Mouse (Mus musculus) hindbrain, embryonic 10.5 days (tissue): ENCODE results near the gene Lrrc15. TPM values are rescaled to one million over a fixed set of nuclear protein-coding genes. Genes with fewer than 3 reads are reported as not detected.

Source experiments
- DNase-seq: peaks from one replicate; pipeline ENCODE4 v3.0.0-alpha.2; 2017; ENCODE audit warnings: low spot score
- H3K27ac ChIP-seq: fragments of 300-500 bp; sonication (generic); 2 replicates; pipeline ENCODE4 v1.5.1; 2016; ENCODE audit warnings: mild to moderate bottlenecking, moderate library complexity
- H3K27me3 ChIP-seq: fragments of 300-500 bp; sonication (generic); 2 replicates; pipeline ENCODE4 v1.6.1; 2016; ENCODE audit warnings: mild to moderate bottlenecking; ENCODE audit not compliant: poor library complexity, insufficient read depth, severe bottlenecking
- H3K36me3 ChIP-seq: fragments of 300-500 bp; sonication (generic); 2 replicates; pipeline ENCODE4 v1.6.1; 2016; ENCODE audit warnings: mild to moderate bottlenecking, moderate library complexity
- H3K4me1 ChIP-seq: fragments of 300-500 bp; sonication (generic); replicated peaks from 2 replicates; pipeline ENCODE4 v1.6.1; 2016; ENCODE audit warnings: mild to moderate bottlenecking
- H3K4me3 ChIP-seq: fragments of 300-500 bp; sonication (generic); 2 replicates; pipeline ENCODE4 v1.5.1; 2016; ENCODE audit warnings: mild to moderate bottlenecking, moderate library complexity
- H3K9me3 ChIP-seq: fragments of 300-500 bp; sonication (generic); 2 replicates; pipeline ENCODE4 v1.6.1; 2016; ENCODE audit warnings: mild to moderate bottlenecking, moderate library complexity
- WGBS: fragments of 180-500 bp; shearing (Covaris S2); methylation state at CpG from one replicate; pipeline ENCODE4 v1.1.7; 2016; 5-methylcytosine and 5-hydroxymethylcytosine counted together
- polyA plus RNA-seq: library from polyadenylated mRNA; unstranded; fragments of >200 nt; fragmentation: Nextera tagmentation; extraction: Ambion mirVana; gene quantifications from 2 replicates; pipeline ENCODE4 v1.2.1, GENCODE M21; 2016

The Lrrc15 gene
- polyA plus RNA-seq, 1 experiment from 2014 or later: 1.2 TPM

GRCm38 (mm10) chr16:30253900-30254299, 29.2 kb downstream of the Lrrc15 start:
- no peak for DNase-seq
- Histone ChIP-seq H3K27ac (no peak overlapping the region), H3K27me3 (peaks cover 56% of the 10 kb centered on the region), H3K4me1 (peaks cover 2% of the 10 kb centered on the region; the same call in 1 of the 2 replicates), H3K4me3 (no peak overlapping the region), H3K36me3 (no peaks in the 10 kb centered on the region), H3K9me3 (no peaks in the 10 kb centered on the region)
- WGBS: 80% methylated on average over 9 of the region's 9 CpGs

GRCm38 (mm10) chr16:30253374-30253773, 29.7 kb downstream of the Lrrc15 start:
- H3K9me3 ChIP-seq: no peaks in the 10 kb centered on the region
- H3K4me3 ChIP-seq: no peak overlapping the region
- no peak for DNase-seq
- no peak overlapping the region for H3K27ac ChIP-seq
- H3K27me3 ChIP-seq: peaks cover 60% of the 10 kb centered on the region
- peaks cover 2% of the 10 kb centered on the region; the same call in 1 of the 2 replicates for H3K4me1 ChIP-seq
- 89% methylated on average over 4 of the region's 4 CpGs for WGBS
- no peaks in the 10 kb centered on the region for H3K36me3 ChIP-seq

- Histone ChIP-seq H3K27me3 (peaks cover 54% of the 10 kb centered on the region), H3K36me3 (no peaks in the 10 kb centered on the region), H3K4me1 (peaks cover 2% of the 10 kb centered on the region; the same call in 1 of the 2 replicates), H3K9me3 (no peaks in the 10 kb centered on the region), H3K4me3 (peak overlapping the region; percentile 23; the same call in 1 of the 2 replicates), H3K27ac (no peak overlapping the region)
- DNase-seq: peak; percentile 83
- WGBS: 3% methylated on average over 21 of the region's 21 CpGs
Observed at GRCm38 (mm10) chr16:30252003-30252418, 31.0 kb downstream of the Lrrc15 start.

GRCm38 (mm10) chr16:30244037-30244700, 38.9 kb downstream of the Lrrc15 start:
- 71% methylated on average over 12 of the region's 12 CpGs for WGBS
- no peak overlapping the region for H3K27ac ChIP-seq

GRCm38 (mm10) chr16:30241623-30242022, 41.4 kb downstream of the Lrrc15 start:
- no peak for DNase-seq
- no peaks in the 10 kb centered on the region for H3K9me3 ChIP-seq
- no peak overlapping the region for H3K4me3 ChIP-seq
- no peaks in the 10 kb centered on the region for H3K36me3 ChIP-seq
- peaks cover 62% of the 10 kb centered on the region for H3K27me3 ChIP-seq
- no peak overlapping the region for H3K27ac ChIP-seq
- H3K4me1 ChIP-seq: peaks cover 22% of the 10 kb centered on the region
- 30% methylated on average over 2 of the region's 2 CpGs for WGBS

More at GRCm38 (mm10) chr16:30244037-30244700, 38.9 kb downstream of the Lrrc15 start:
- no peak for DNase-seq
- Histone ChIP-seq H3K27me3 (peaks cover 43% of the 10 kb centered on the region), H3K9me3 (no peaks in the 10 kb centered on the region), H3K36me3 (no peaks in the 10 kb centered on the region), H3K4me3 (no peak overlapping the region), H3K4me1 (peaks cover 16% of the 10 kb centered on the region)

- peaks cover 44% of the 10 kb centered on the region for H3K4me1 ChIP-seq
- H3K27me3 ChIP-seq: peaks cover 91% of the 10 kb centered on the region
- WGBS: 74% methylated on average over 6 of the region's 6 CpGs
Observed at GRCm38 (mm10) chr16:30238791-30239190, 44.3 kb downstream of the Lrrc15 start.

GRCm38 (mm10) chr16:30236091-30236699, 46.9 kb downstream of the Lrrc15 start:
- Histone ChIP-seq H3K36me3 (no peaks in the 10 kb centered on the region), H3K4me1 (peaks cover 43% of the 10 kb centered on the region), H3K27ac (peak overlapping the region; percentile 75), H3K27me3 (peaks cover 100% of the 10 kb centered on the region), H3K4me3 (peak overlapping the region; percentile 52), H3K9me3 (no peaks in the 10 kb centered on the region)
- peak; percentile 88 for DNase-seq
- 3% methylated on average over 33 of the region's 33 CpGs for WGBS

More at GRCm38 (mm10) chr16:30238791-30239190, 44.3 kb downstream of the Lrrc15 start:
- Histone ChIP-seq H3K9me3 (no peaks in the 10 kb centered on the region), H3K36me3 (no peaks in the 10 kb centered on the region), H3K27ac (no peak overlapping the region), H3K4me3 (no peak overlapping the region)
- DNase-seq: no peak

- Histone ChIP-seq H3K9me3 (no peaks in the 10 kb centered on the region), H3K4me1 (peaks cover 43% of the 10 kb centered on the region), H3K36me3 (no peaks in the 10 kb centered on the region), H3K27me3 (peaks cover 100% of the 10 kb centered on the region), H3K27ac (no peak overlapping the region), H3K4me3 (no peak overlapping the region)
- 55% methylated on average over 2 of the region's 2 CpGs for WGBS
- DNase-seq: no peak
Observed at GRCm38 (mm10) chr16:30235577-30235976, 47.5 kb downstream of the Lrrc15 start.

- H3K4me3 ChIP-seq: no peak overlapping the region
- H3K9me3 ChIP-seq: no peaks in the 10 kb centered on the region
- H3K36me3 ChIP-seq: no peaks in the 10 kb centered on the region
- WGBS: 58% methylated on average over 12 of the region's 12 CpGs
- no peak overlapping the region for H3K27ac ChIP-seq
- H3K4me1 ChIP-seq: peaks cover 43% of the 10 kb centered on the region
- H3K27me3 ChIP-seq: peaks cover 100% of the 10 kb centered on the region
- no peak for DNase-seq
Observed at GRCm38 (mm10) chr16:30234636-30235546, 48.2 kb downstream of the Lrrc15 start.

GRCm38 (mm10) chr16:30234077-30234476, 49.0 kb downstream of the Lrrc15 start:
- Histone ChIP-seq H3K36me3 (no peaks in the 10 kb centered on the region), H3K4me3 (no peak overlapping the region), H3K9me3 (no peaks in the 10 kb centered on the region), H3K4me1 (peaks cover 43% of the 10 kb centered on the region), H3K27me3 (peaks cover 100% of the 10 kb centered on the region), H3K27ac (no peak overlapping the region)
- DNase-seq: no peak
- 50% methylated on average over 8 of the region's 8 CpGs for WGBS

GRCm38 (mm10) chr16:30231882-30232604, 51.0 kb downstream of the Lrrc15 start:
- Histone ChIP-seq H3K27ac (no peak overlapping the region), H3K9me3 (no peaks in the 10 kb centered on the region), H3K27me3 (peaks cover 98% of the 10 kb centered on the region), H3K36me3 (no peaks in the 10 kb centered on the region), H3K4me1 (peaks cover 45% of the 10 kb centered on the region), H3K4me3 (no peak overlapping the region)
- DNase-seq: no peak
- 39% methylated on average over 13 of the region's 13 CpGs for WGBS

GRCm38 (mm10) chr16:30227352-30227751, 55.7 kb downstream of the Lrrc15 start:
- H3K9me3 ChIP-seq: no peaks in the 10 kb centered on the region
- peaks cover 96% of the 10 kb centered on the region for H3K27me3 ChIP-seq
- H3K27ac ChIP-seq: no peak overlapping the region
- no peak for DNase-seq
- no peak overlapping the region for H3K4me3 ChIP-seq
- WGBS: 46% methylated on average over 7 of the region's 7 CpGs
- peaks cover 24% of the 10 kb centered on the region for H3K4me1 ChIP-seq
- H3K36me3 ChIP-seq: no peaks in the 10 kb centered on the region
